Mouse (Mus musculus): ENCODE results near the gene Lpar6.

DNA sequence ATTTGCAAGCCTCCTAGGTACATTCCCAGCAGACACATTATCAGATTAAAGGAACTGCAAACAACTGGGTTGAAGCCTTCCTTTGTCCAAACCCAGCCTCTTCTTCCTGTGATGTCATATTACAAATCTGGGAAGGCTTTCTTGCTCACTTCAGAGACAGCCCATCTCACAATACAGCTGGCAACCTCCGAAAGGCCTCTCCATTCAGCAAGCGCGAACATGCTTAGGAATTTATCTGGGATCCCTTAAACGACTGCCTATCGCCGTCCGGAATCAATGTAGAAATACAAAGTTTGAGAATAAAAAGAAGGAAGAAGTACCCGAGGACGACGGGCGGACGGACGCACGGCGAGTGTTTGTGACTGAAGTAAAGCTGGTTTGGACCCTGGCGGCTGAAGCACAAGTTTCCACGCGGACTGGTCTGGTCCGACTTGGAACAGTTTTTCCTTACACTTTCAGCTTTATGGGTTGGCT, at the start of gene Lpar6:
- TF ChIP-seq CTCF (IDR thresholded peaks at IDR 0.05; ENCODE audit: low read depth, low read length) = no peak
- TF ChIP-seq GATA1 (IDR thresholded peaks at IDR 0.05; ENCODE audit: borderline replicate concordance, low read length) = no peak
- no peak for TF ChIP-seq TAL1 (conservative IDR thresholded peaks at IDR 0.05; ENCODE audit: low read depth, low read length)
- no peak for TF ChIP-seq POLR2AphosphoS5 (IDR thresholded peaks at IDR 0.05; ENCODE audit: insufficient replicate concordance, low read depth, low read length)
